Mouse (Mus musculus): ENCODE results near the gene Eif2s2.

DNA sequence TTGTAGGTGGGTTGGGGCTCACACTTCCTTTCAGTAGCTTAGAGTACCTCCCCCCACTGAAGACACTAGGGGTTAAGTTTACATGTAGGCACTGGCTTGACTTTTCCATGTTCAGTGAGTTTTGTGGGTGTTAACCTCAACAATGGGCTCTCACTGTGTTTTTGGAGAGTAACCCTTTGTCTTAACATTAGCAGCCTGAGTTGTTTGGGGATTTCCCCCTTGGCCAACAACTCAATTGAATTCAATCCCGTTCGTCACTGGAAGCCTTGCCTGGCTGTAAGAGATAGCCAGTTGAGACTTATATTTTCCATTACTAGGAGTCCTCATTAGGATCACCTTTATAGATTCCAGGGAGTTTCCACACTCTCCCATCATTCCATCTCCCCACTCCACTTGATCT lies 56.2 kb downstream of the Eif2s2 start:
- no peak for TF ChIP-seq CTCF (conservative IDR thresholded peaks at IDR 0.05 in 1 of 2, IDR thresholded peaks at IDR 0.05 in 1 of 2; ENCODE audit: low read depth in 2 of 2, low read length in 2 of 2)
- TF ChIP-seq SIN3A (IDR thresholded peaks at IDR 0.05; ENCODE audit: low read length), result no peak
- TF ChIP-seq MXI1 (IDR thresholded peaks at IDR 0.05; ENCODE audit: low read depth, low read length), result no peak
- no peak for TF ChIP-seq POLR2A (IDR thresholded peaks at IDR 0.05; ENCODE audit: low read depth, low read length)
- no peak for TF ChIP-seq POLR2AphosphoS2 (IDR thresholded peaks at IDR 0.05; ENCODE audit: low read depth, low read length)
- no peak for TF ChIP-seq ETS1 (conservative IDR thresholded peaks at IDR 0.05; ENCODE audit: low read depth, low read length)
